Mouse (Mus musculus) limb, embryonic 11.5 days (tissue): Measurements from ENCODE around the gene Map4k5. TPM values are rescaled to one million over a fixed set of nuclear protein-coding genes. Genes with fewer than 3 reads are reported as not detected.

Experiments used
- ATAC-seq: fragments of 200-750 bp; cut with Nextera tagmentation; 2 replicates; pipeline ENCODE4 v1.8.0; 2017; ENCODE audit warnings: low read depth; ENCODE audit not compliant: insufficient number of reproducible peaks, low FRiP score, low TSS enrichment
- DNase-seq: peaks from one replicate; pipeline ENCODE4 v3.0.0-alpha.2; 2015; ENCODE audit warnings: low spot score
- H3K27ac ChIP-seq: fragments of 300-500 bp; sonication (generic); replicated peaks from 2 replicates; pipeline ENCODE4 v1.5.1; 2014; ENCODE audit warnings: low read depth, mild to moderate bottlenecking, low read length
- H3K27me3 ChIP-seq: fragments of 300-500 bp; sonication (generic); 2 replicates; pipeline ENCODE4 v1.6.1; 2014; ENCODE audit warnings: mild to moderate bottlenecking, low read length, mixed read lengths; ENCODE audit not compliant: control insufficient read depth, insufficient read depth
- H3K36me3 ChIP-seq: fragments of 300-500 bp; sonication (generic); 2 replicates; pipeline ENCODE4 v1.6.1; 2014; ENCODE audit warnings: mild to moderate bottlenecking, low read length, moderate library complexity, mixed read lengths; ENCODE audit not compliant: control insufficient read depth, insufficient read depth
- H3K4me1 ChIP-seq: fragments of 300-500 bp; sonication (generic); 2 replicates; pipeline ENCODE4 v1.6.1; 2014; ENCODE audit warnings: low read length, mixed read lengths; ENCODE audit not compliant: control insufficient read depth, insufficient read depth
- H3K4me2 ChIP-seq: fragments of 300-500 bp; sonication (generic); 2 replicates; pipeline ENCODE4 v1.6.1; 2014; ENCODE audit warnings: low read depth, mild to moderate bottlenecking, moderate library complexity; ENCODE audit not compliant: severe bottlenecking
- H3K4me3 ChIP-seq: fragments of 300-500 bp; sonication (generic); 2 replicates; pipeline ENCODE4 v1.5.1; 2014; ENCODE audit warnings: low read depth, low read length
- H3K9ac ChIP-seq: fragments of 300-500 bp; sonication (generic); 2 replicates; pipeline ENCODE4 v1.6.1; 2014; ENCODE audit warnings: mild to moderate bottlenecking, low read length
- H3K9me3 ChIP-seq: fragments of 300-500 bp; sonication (generic); 2 replicates; pipeline ENCODE4 v1.6.1; 2016; ENCODE audit warnings: low read length; ENCODE audit not compliant: control insufficient read depth
- WGBS: fragments of 180-500 bp; shearing (Covaris S2); extraction: QIAGEN DNeasy Blood & Tissue Kit; methylation state at CpG from one replicate; pipeline ENCODE4 v1.1.7; 2014; 5-methylcytosine and 5-hydroxymethylcytosine counted together
- polyA plus RNA-seq: library from polyadenylated mRNA; unstranded; fragments of >200 nt; fragmentation: Nextera tagmentation; extraction: Ambion mirVana; gene quantifications from 2 replicates; pipeline ENCODE4 v1.2.1, GENCODE M21; 2014

Gene Map4k5
- polyA plus RNA-seq, 1 experiment from 2014 or later: 43.0 TPM

GRCm38 (mm10) chr12:69824881-69825597, 68.0 kb downstream of the Map4k5 start:
- no peaks in the 10 kb centered on the region for H3K4me1 ChIP-seq
- WGBS: 85% methylated on average over 9 of the region's 9 CpGs
- H3K9ac ChIP-seq: no peak overlapping the region
- ATAC-seq (no peak), DNase-seq (no peak)
- H3K27ac ChIP-seq: no peak overlapping the region
- no peak overlapping the region for H3K4me2 ChIP-seq
- H3K4me3 ChIP-seq: no peak overlapping the region
- H3K27me3 ChIP-seq: no peaks in the 10 kb centered on the region
- peaks cover 17% of the 10 kb centered on the region for H3K36me3 ChIP-seq
- no peaks in the 10 kb centered on the region for H3K9me3 ChIP-seq

GRCm38 (mm10) chr12:69814272-69814671, 78.7 kb downstream of the Map4k5 start:
- no peaks in the 10 kb centered on the region for H3K4me1 ChIP-seq
- no peak overlapping the region for H3K4me2 ChIP-seq
- no peak overlapping the region for H3K27ac ChIP-seq
- H3K36me3 ChIP-seq: peaks cover 7% of the 10 kb centered on the region; the same call in 1 of the 2 replicates
- H3K9me3 ChIP-seq: no peaks in the 10 kb centered on the region
- no peak for DNase-seq
- no peak overlapping the region for H3K4me3 ChIP-seq
- H3K27me3 ChIP-seq: no peaks in the 10 kb centered on the region
- 63% methylated on average over 6 of the region's 6 CpGs for WGBS
- no peak overlapping the region for H3K9ac ChIP-seq
- ATAC-seq: no peak

- Histone ChIP-seq H3K36me3 (peaks cover 7% of the 10 kb centered on the region; the same call in 1 of the 2 replicates), H3K4me3 (no peak overlapping the region), H3K9me3 (no peaks in the 10 kb centered on the region), H3K9ac (no peak overlapping the region), H3K4me2 (no peak overlapping the region), H3K27me3 (no peaks in the 10 kb centered on the region), H3K4me1 (no peaks in the 10 kb centered on the region), H3K27ac (no peak overlapping the region)
- WGBS: 72% methylated on average over 2 of the region's 2 CpGs
- ATAC-seq (no peak), DNase-seq (no peak)
These were observed 79.4 kb downstream of the Map4k5 start for GRCm38 (mm10) chr12:69813596-69813995.

- no peaks in the 10 kb centered on the region for H3K27me3 ChIP-seq
These were observed 80.0 kb downstream of the Map4k5 start for GRCm38 (mm10) chr12:69812986-69813385.

DNA sequence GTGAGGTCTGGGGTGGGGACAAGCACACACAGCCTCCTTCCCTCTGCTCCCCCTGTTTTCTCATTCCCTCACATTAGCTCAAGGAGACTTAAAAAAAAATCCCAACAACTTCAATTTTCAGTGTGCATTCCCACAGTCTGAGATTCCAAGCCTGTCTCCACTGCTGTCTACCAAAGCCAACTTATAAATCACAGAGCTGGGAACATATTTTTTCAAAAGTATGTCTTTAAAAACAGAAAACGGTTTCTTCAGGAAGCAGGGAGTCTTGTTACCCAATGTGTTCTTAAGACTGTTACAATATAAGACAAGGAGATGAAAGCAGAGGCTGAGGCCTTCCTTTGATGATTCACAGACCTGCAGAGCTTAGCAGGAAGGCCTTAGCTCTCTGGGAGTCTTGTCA, 81.0 kb downstream of the Map4k5 start:
- DNase-seq (no peak), ATAC-seq (no peak)
- Histone ChIP-seq H3K9ac (no peak overlapping the region), H3K27me3 (no peaks in the 10 kb centered on the region), H3K27ac (no peak overlapping the region), H3K4me1 (no peaks in the 10 kb centered on the region), H3K36me3 (peaks cover 5% of the 10 kb centered on the region; the same call in 1 of the 2 replicates), H3K4me2 (no peak overlapping the region), H3K9me3 (no peaks in the 10 kb centered on the region), H3K4me3 (no peak overlapping the region)
- 65% methylated on average over 1 of the region's 1 CpGs for WGBS

More at GRCm38 (mm10) chr12:69812986-69813385, 80.0 kb downstream of the Map4k5 start:
- Histone ChIP-seq H3K4me3 (no peak overlapping the region), H3K4me2 (no peak overlapping the region), H3K4me1 (no peaks in the 10 kb centered on the region), H3K9me3 (no peaks in the 10 kb centered on the region), H3K9ac (no peak overlapping the region), H3K36me3 (peaks cover 7% of the 10 kb centered on the region; the same call in 1 of the 2 replicates), H3K27ac (no peak overlapping the region)
- DNase-seq (no peak), ATAC-seq (no peak)
- 85% methylated on average over 3 of the region's 3 CpGs for WGBS

DNA sequence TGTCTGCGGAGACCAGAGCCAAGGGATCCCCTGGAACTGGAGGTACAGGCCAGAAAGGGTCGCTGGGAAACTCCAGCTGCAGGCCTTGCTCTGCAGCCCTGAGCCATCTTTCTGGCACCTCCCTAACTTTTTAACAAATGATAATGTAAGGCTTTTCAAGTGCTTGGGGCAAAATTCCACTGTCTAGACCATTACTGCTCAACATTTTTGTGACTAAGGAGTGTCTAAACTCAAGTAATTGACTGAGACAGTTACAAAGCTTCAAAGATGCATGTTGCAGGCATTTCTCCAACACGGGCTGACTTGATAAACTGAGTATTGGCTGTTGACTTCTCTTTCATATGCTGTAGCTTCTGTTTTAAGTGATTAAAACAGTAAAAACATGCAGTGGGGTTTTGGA, 83.6 kb downstream of the Map4k5 start:
- Histone ChIP-seq H3K9ac (no peak overlapping the region), H3K27ac (no peak overlapping the region), H3K4me3 (no peak overlapping the region), H3K4me2 (no peak overlapping the region), H3K27me3 (no peaks in the 10 kb centered on the region), H3K4me1 (no peaks in the 10 kb centered on the region), H3K9me3 (no peaks in the 10 kb centered on the region), H3K36me3 (peaks cover 3% of the 10 kb centered on the region; the same call in 1 of the 2 replicates)
- 78% methylated on average over 3 of the region's 3 CpGs for WGBS
- ATAC-seq (no peak), DNase-seq (no peak)

- no peak overlapping the region for H3K9ac ChIP-seq
- H3K36me3 ChIP-seq: no peaks in the 10 kb centered on the region; the same call in 1 of the 2 replicates
- no peaks in the 10 kb centered on the region for H3K4me1 ChIP-seq
These were observed 85.5 kb downstream of the Map4k5 start for GRCm38 (mm10) chr12:69807399-69807985.

GRCm38 (mm10) chr12:69805148-69805547, 87.9 kb downstream of the Map4k5 start:
- H3K9ac ChIP-seq: no peak overlapping the region
- no peak overlapping the region for H3K27ac ChIP-seq
- H3K4me3 ChIP-seq: no peak overlapping the region
- no peak for DNase-seq
- H3K4me2 ChIP-seq: no peak overlapping the region
- H3K36me3 ChIP-seq: no peaks in the 10 kb centered on the region
- WGBS: 92% methylated on average over 6 of the region's 6 CpGs
- H3K4me1 ChIP-seq: no peaks in the 10 kb centered on the region
- ATAC-seq: no peak
- no peaks in the 10 kb centered on the region for H3K9me3 ChIP-seq
- H3K27me3 ChIP-seq: no peaks in the 10 kb centered on the region

More at GRCm38 (mm10) chr12:69807399-69807985, 85.5 kb downstream of the Map4k5 start:
- H3K9me3 ChIP-seq: no peaks in the 10 kb centered on the region
- H3K27ac ChIP-seq: no peak overlapping the region
- H3K27me3 ChIP-seq: no peaks in the 10 kb centered on the region
- no peak overlapping the region for H3K4me3 ChIP-seq
- DNase-seq (no peak), ATAC-seq (no peak)
- 71% methylated on average over 11 of the region's 11 CpGs for WGBS
- no peak overlapping the region for H3K4me2 ChIP-seq
